Mouse (Mus musculus) olfactory bulb, adult 2 months (tissue): ENCODE measurements around the gene Dad1. TPM values are rescaled to one million over a fixed set of nuclear protein-coding genes. Genes with fewer than 3 reads are reported as not detected.

Experiments used
- H3K27ac ChIP-seq: fragments of 200-500 bp; 2 replicates; pipeline ENCODE4 v1.5.1; 2012; ENCODE audit warnings: low read depth, low read length; ENCODE audit not compliant: insufficient read depth
- H3K4me1 ChIP-seq: fragments of 200-500 bp; 2 replicates; pipeline ENCODE4 v1.6.1; 2012; ENCODE audit warnings: low read length; ENCODE audit not compliant: control insufficient read depth, insufficient read depth
- H3K4me3 ChIP-seq: fragments of 200-500 bp; 2 replicates; pipeline ENCODE4 v1.5.1; 2012; ENCODE audit warnings: mild to moderate bottlenecking, low read depth, low read length, moderate library complexity; ENCODE audit not compliant: insufficient read depth
- CTCF ChIP-seq: fragments of 200-500 bp; IDR thresholded peaks from 2 replicates; pipeline ENCODE4 v1.5.1; 2012; ENCODE audit warnings: low read depth, mild to moderate bottlenecking, low read length, moderate library complexity; ENCODE audit not compliant: insufficient read depth
- POLR2A ChIP-seq: fragments of 200-500 bp; IDR thresholded peaks from 2 replicates; pipeline ENCODE4 v1.6.1; 2012; ENCODE audit warnings: mild to moderate bottlenecking, low read depth, low read length, moderate library complexity; ENCODE audit not compliant: insufficient read depth
- WGBS: fragments of 180-500 bp; shearing (Covaris S2); methylation state at CpG from one replicate; pipeline ENCODE4 v1.1.7; 2018; 5-methylcytosine and 5-hydroxymethylcytosine counted together
- polyA plus RNA-seq: library from polyadenylated mRNA; stranded (reverse); fragments of >200 nt; gene quantifications from 2 replicates; pipeline ENCODE4 v1.2.4, GENCODE M21; 2012; ENCODE audit warnings: low replicate concordance; ENCODE audit not compliant: missing spikeins, insufficient read depth, insufficient read length

Gene Dad1
- polyA plus RNA-seq, 1 experiment = not detected

DNA sequence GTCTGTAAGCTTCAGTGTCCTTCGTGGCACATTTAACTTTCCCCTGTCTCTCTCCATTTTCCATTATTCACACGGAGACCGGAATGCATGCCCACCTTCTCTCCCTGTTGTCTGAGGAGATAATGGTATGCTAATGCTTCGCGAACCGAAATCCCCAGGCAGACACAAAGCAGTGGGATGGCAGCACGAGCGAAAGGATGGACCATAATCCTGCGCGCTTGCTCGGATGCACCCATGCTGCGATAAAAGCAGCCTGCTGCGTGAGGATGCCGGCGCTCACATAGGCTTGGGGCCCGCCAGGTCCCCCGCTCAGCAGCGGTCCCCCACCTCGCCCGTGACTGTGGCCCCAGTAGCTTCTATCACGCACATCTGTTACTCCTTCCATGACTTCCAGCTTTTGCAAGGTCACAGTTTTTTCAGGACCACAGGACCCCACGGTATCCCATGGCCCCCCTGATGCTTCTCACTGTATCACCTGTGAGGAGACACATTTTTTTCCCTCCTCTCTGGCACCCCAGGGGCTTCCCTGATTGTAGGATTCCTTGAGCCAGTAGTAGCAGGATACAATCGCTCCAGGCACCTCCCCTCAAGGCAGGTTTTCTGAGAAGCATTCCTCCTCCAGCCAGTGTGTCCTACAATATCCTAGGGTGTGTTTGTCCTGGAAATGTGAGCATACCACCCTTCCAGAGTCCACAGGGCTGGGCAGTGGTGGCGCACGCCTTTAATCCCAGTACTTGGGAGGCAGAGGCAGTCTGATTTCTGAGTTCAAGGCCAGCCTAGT, 24.8 kb downstream of the Dad1 start:
- Histone ChIP-seq H3K4me1 (peaks cover 33% of the 10 kb centered on the region), H3K4me3 (peak overlapping the region; percentile 17), H3K27ac (no peak overlapping the region; the same call in 1 of the 2 replicates)
- 16% methylated on average over 25 of the region's 25 CpGs for WGBS
- TF ChIP-seq POLR2A (no peak), CTCF (no peak)

GRCm38 (mm10) chr14:54228501-54228900, 25.4 kb downstream of the Dad1 start:
- no peak overlapping the region; the same call in 1 of the 2 replicates for H3K27ac ChIP-seq
- H3K4me3 ChIP-seq = no peak overlapping the region
- peaks cover 30% of the 10 kb centered on the region for H3K4me1 ChIP-seq
- TF ChIP-seq POLR2A (no peak), CTCF (no peak)
- WGBS = 30% methylated on average over 7 of the region's 7 CpGs

DNA sequence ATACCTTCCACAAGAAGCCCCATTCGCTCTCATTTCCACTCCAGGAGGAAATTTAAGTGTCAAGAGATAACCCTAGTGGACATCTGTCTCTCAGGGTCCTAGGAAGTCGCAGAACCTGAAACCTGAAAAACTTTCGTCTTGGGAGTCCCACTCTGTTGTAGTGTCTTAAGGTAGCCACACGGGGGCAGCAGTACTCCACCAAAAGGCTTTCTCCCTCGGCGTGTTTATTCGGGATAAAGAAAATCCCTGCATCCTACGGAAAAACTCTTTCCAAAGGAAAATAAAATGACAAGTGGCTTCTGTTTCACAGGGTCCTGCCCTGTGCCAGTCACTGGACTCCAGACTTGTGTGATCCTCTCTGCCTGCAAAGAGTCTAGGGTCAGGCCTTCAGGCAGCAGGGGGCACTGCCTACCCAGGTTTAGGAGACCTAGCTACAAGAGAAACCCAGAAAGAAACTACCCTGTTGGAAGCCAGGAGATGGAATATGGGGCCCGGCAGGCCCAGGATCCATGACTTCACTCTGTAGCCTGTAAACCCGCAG, 25.9 kb downstream of the Dad1 start:
- TF ChIP-seq CTCF (peak; percentile 84), POLR2A (no peak)
- 2% methylated on average over 10 of the region's 10 CpGs for WGBS
- Histone ChIP-seq H3K4me1 (peaks cover 26% of the 10 kb centered on the region), H3K4me3 (peak overlapping the region; percentile 40), H3K27ac (no peak overlapping the region)

- TF ChIP-seq POLR2A (no peak), CTCF (no peak)
- H3K4me1 ChIP-seq = peaks cover 24% of the 10 kb centered on the region
- no peak overlapping the region for H3K27ac ChIP-seq
- WGBS = 52% methylated on average over 16 of the region's 16 CpGs
- no peak overlapping the region for H3K4me3 ChIP-seq
Observed at GRCm38 (mm10) chr14:54226911-54227811, 26.7 kb downstream of the Dad1 start.

- WGBS = 83% methylated on average over 11 of the region's 11 CpGs
- Histone ChIP-seq H3K27ac (no peak overlapping the region), H3K4me3 (no peak overlapping the region), H3K4me1 (peaks cover 21% of the 10 kb centered on the region)
- TF ChIP-seq CTCF (no peak), POLR2A (no peak)
Observed at GRCm38 (mm10) chr14:54225725-54226124, 28.2 kb downstream of the Dad1 start.

- 57% methylated on average over 16 of the region's 16 CpGs for WGBS
- Histone ChIP-seq H3K27ac (no peak overlapping the region), H3K4me3 (no peak overlapping the region), H3K4me1 (peaks cover 21% of the 10 kb centered on the region)
- TF ChIP-seq POLR2A = no peak
- no peak for TF ChIP-seq CTCF
Observed at GRCm38 (mm10) chr14:54224484-54225467, 29.1 kb downstream of the Dad1 start.

DNA sequence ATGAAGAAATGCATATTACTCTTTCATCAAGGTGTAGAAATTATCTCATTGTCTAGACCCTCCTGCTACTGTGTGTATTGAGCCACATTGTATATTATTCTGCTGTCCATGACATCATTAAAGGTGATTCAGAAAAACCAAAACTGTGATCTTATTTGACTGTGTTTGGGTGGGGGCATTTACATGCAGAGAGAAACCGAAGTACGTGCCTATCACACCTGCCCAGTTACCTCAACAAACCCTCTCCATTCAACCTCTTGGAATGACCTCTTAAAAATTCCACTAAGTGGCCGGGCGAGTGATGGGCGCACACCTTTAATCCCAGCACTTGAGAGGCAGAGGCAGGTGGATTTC, 29.9 kb downstream of the Dad1 start:
- TF ChIP-seq CTCF (no peak), POLR2A (no peak)
- peaks cover 20% of the 10 kb centered on the region for H3K4me1 ChIP-seq
- no peak overlapping the region for H3K4me3 ChIP-seq
- no peak overlapping the region for H3K27ac ChIP-seq
- WGBS = 100% methylated on average over 5 of the region's 5 CpGs
